Mouse (Mus musculus): ENCODE measurements around the gene Wipi1. TPM values are rescaled to one million over a fixed set of nuclear protein-coding genes. Genes with fewer than 3 reads are reported as not detected.

Gene Wipi1
- polyA plus RNA-seq, 1 experiment from 2014 or later: 62.5 TPM

DNA sequence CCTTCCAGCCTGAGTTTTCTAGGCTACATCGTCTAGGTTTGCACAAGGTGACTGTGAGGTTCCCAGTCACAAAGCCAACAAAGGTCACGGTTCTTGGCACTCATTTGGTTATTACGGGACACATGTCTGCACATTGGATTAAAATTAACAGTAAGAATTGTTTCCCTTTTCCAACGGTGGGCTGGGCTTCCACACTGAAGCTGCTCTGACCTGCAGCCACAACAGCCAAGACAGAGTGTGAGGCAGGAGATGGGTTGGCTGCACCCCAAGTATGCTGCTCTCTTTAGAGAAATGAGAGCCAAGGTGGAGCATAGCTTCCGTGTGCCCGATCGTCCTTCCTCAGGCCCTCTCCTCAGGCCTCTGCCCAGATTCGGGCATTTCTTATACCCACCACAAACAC is 17.0 kb downstream of the Wipi1 start:
- WGBS: 83% methylated on average over 8 of the region's 8 CpGs

GRCm38 (mm10) chr11:109593200-109593981 is 18.4 kb downstream of the Wipi1 start:
- Histone ChIP-seq H3K27me3 (no peaks in the 10 kb centered on the region), H3K4me1 (no peaks in the 10 kb centered on the region), H3K9ac (no peak overlapping the region), H3K36me3 (peaks cover 28% of the 10 kb centered on the region), H3K4me2 (replicated peaks) (no peak overlapping the region), H3K27ac (replicated peaks) (0 out of 2 replicates have a peak overlapping the region, but pooled peaks have one; percentile 28), H3K4me3 (replicated peaks) (no peak overlapping the region), H3K9me3 (replicated peaks) (no peaks in the 10 kb centered on the region)
- WGBS: 40% methylated on average over 6 of the region's 6 CpGs
- peak; percentile 6; the same call in 1 of the 2 replicates for ATAC-seq (ENCODE audit: insufficient number of reproducible peaks, low FRiP score, low TSS enrichment, low read depth)

More for the DNA sequence above, 17.0 kb downstream of the Wipi1 start:
- Histone ChIP-seq H3K9me3 (replicated peaks) (no peaks in the 10 kb centered on the region), H3K4me1 (no peaks in the 10 kb centered on the region), H3K4me2 (replicated peaks) (no peak overlapping the region), H3K27me3 (no peaks in the 10 kb centered on the region), H3K4me3 (replicated peaks) (no peak overlapping the region), H3K9ac (no peak overlapping the region), H3K36me3 (peaks cover 37% of the 10 kb centered on the region), H3K27ac (replicated peaks) (no peak overlapping the region)
- no peak for ATAC-seq (ENCODE audit: insufficient number of reproducible peaks, low FRiP score, low TSS enrichment, low read depth)

DNA sequence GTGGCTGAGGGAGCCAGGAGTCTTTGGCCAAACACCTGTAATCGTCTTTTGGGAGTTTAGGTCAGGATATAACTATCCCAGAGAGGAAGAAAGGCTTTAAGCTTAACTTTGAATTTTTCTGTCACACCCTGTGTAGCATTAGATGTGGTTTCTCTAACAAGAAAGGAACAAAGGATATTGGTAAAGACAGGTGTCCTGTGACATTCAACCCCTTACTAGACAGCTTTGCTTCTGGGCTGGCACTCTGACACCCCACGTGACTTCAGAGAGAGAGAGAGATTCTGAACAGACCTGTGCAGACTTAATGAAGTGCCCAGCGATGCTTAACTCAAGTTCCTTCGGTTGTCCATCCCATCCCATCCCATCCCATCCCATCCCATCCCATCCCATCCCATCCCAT is 20.3 kb downstream of the Wipi1 start:
- peaks cover 18% of the 10 kb centered on the region for H3K36me3 ChIP-seq
- H3K9ac ChIP-seq: no peak overlapping the region
- no peaks in the 10 kb centered on the region for H3K4me1 ChIP-seq
- ATAC-seq (ENCODE audit: insufficient number of reproducible peaks, low FRiP score, low TSS enrichment, low read depth): no peak
- WGBS: 82% methylated on average over 4 of the region's 4 CpGs
- no peaks in the 10 kb centered on the region for H3K9me3 ChIP-seq (replicated peaks)
- H3K4me2 ChIP-seq (replicated peaks): no peak overlapping the region
- no peak overlapping the region for H3K4me3 ChIP-seq (replicated peaks)
- H3K27ac ChIP-seq (replicated peaks): no peak overlapping the region
- H3K27me3 ChIP-seq: no peaks in the 10 kb centered on the region

GRCm38 (mm10) chr11:109590012-109590411 is 21.8 kb downstream of the Wipi1 start:
- H3K27me3 ChIP-seq: no peaks in the 10 kb centered on the region
- no peak overlapping the region for H3K4me2 ChIP-seq (replicated peaks)
- no peaks in the 10 kb centered on the region for H3K9me3 ChIP-seq (replicated peaks)
- no peak overlapping the region for H3K9ac ChIP-seq
- WGBS: 80% methylated on average over 8 of the region's 8 CpGs
- H3K27ac ChIP-seq (replicated peaks): no peak overlapping the region
- no peaks in the 10 kb centered on the region for H3K4me1 ChIP-seq
- H3K36me3 ChIP-seq: peaks cover 8% of the 10 kb centered on the region; the same call in 1 of the 2 replicates
- ATAC-seq (ENCODE audit: insufficient number of reproducible peaks, low FRiP score, low TSS enrichment, low read depth): no peak
- H3K4me3 ChIP-seq (replicated peaks): no peak overlapping the region

GRCm38 (mm10) chr11:109587638-109588374 is 24.0 kb downstream of the Wipi1 start:
- Histone ChIP-seq H3K4me2 (replicated peaks) (no peak overlapping the region), H3K27ac (replicated peaks) (no peak overlapping the region), H3K9me3 (replicated peaks) (no peaks in the 10 kb centered on the region), H3K27me3 (no peaks in the 10 kb centered on the region), H3K4me1 (no peaks in the 10 kb centered on the region), H3K4me3 (replicated peaks) (no peak overlapping the region), H3K36me3 (0 out of 2 replicates have a peak, but pooled peaks cover 16% of the 10 kb centered on the region), H3K9ac (no peak overlapping the region)
- 64% methylated on average over 15 of the region's 15 CpGs for WGBS
- ATAC-seq (ENCODE audit: insufficient number of reproducible peaks, low FRiP score, low TSS enrichment, low read depth): no peak

GRCm38 (mm10) chr11:109587019-109587418 is 24.7 kb downstream of the Wipi1 start:
- Histone ChIP-seq H3K36me3 (peaks cover 20% of the 10 kb centered on the region), H3K9me3 (replicated peaks) (no peaks in the 10 kb centered on the region), H3K4me1 (no peaks in the 10 kb centered on the region), H3K4me2 (replicated peaks) (no peak overlapping the region), H3K9ac (no peak overlapping the region), H3K27me3 (no peaks in the 10 kb centered on the region), H3K4me3 (replicated peaks) (no peak overlapping the region), H3K27ac (replicated peaks) (no peak overlapping the region)
- 58% methylated on average over 13 of the region's 13 CpGs for WGBS
- ATAC-seq (ENCODE audit: insufficient number of reproducible peaks, low FRiP score, low TSS enrichment, low read depth): no peak

DNA sequence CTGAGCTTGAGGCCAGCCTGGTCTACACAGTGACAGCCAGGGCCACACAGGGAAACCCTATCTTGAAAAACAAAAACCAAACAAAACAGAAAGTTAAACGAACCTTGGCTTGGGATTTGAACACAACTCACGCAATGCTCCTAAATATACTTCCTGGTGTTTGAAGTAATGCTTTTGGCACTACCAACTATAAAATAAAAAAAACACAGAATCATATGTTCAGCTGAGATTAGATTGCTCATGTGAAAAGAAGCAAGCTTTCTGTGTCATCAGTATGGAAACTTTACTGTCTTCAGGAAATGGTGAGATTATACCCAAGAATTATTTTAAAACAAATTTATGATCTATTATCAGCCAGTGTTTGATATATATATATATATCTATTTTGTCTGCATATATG is 25.3 kb downstream of the Wipi1 start:
- no peaks in the 10 kb centered on the region for H3K27me3 ChIP-seq
- peaks cover 26% of the 10 kb centered on the region for H3K36me3 ChIP-seq
- no peak for ATAC-seq (ENCODE audit: insufficient number of reproducible peaks, low FRiP score, low TSS enrichment, low read depth)
- 72% methylated on average over 2 of the region's 2 CpGs for WGBS
- H3K4me3 ChIP-seq (replicated peaks): no peak overlapping the region
- no peaks in the 10 kb centered on the region for H3K9me3 ChIP-seq (replicated peaks)
- no peaks in the 10 kb centered on the region for H3K4me1 ChIP-seq
- no peak overlapping the region for H3K9ac ChIP-seq
- no peak overlapping the region for H3K4me2 ChIP-seq (replicated peaks)
- H3K27ac ChIP-seq (replicated peaks): no peak overlapping the region

DNA sequence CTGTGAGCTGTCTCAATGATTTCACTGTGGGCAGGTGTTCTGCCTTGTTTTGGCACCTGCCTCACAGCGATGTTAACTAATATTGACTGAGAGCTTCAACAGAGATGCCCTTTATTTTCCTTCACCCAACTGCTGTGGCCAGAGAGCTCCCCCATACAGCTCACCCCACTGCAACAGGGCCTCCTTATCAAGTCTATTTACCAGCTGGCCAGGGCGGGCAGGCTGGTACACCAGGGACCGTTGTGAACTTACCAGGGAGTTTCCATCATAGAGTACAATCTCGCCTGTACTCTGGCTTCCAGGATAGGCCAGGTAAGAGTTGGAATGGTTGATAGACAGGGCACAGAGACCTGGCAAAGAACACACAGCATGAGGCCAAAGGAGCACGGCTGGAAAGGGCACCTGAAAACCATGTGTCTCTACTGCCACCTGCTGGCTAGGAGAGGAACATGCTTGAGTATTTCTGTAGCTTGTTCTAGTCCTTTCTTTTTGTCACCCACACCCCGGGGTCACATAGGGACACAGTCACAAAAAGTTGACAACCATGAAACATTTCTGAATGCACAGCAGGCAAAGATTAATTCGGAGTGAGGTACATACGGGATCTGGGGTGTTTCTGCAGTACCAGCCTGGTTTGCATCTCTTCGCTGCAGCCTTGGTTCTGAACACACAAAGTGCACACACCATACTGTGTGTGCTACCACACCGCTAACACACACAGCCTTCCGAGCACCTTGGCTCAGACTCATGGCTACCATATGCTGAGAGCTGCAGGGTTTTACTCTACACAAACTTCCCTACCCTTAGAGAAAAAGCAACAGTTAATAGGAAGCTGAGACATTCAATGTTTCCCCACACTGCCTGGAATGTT is 26.7 kb downstream of the Wipi1 start:
- no peak for ATAC-seq (ENCODE audit: insufficient number of reproducible peaks, low FRiP score, low TSS enrichment, low read depth)
- Histone ChIP-seq H3K27ac (replicated peaks) (no peak overlapping the region), H3K9me3 (replicated peaks) (no peaks in the 10 kb centered on the region), H3K4me2 (replicated peaks) (no peak overlapping the region), H3K4me3 (replicated peaks) (no peak overlapping the region), H3K36me3 (peaks cover 33% of the 10 kb centered on the region), H3K4me1 (no peaks in the 10 kb centered on the region), H3K27me3 (no peaks in the 10 kb centered on the region), H3K9ac (no peak overlapping the region)
- WGBS: 53% methylated on average over 11 of the region's 11 CpGs

DNA sequence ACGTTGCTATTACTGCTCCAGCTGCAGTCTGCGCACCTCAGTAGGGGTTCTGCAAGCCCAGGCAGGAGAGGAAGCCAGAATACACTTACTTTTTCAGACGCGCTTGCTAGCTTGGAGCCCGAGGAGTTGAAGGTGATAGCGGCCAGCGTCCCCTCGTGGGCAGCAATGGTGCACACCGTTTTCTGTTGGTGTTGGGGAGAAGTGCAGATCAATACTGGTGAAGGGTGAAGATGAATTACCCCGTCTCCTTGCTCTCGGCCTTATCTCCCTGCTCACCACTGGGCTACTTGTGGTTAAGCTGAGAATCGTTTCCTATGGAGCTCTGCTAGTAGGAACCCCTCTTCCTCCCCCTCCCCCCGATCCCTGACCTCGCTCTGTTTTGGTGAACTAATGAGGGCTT is 27.8 kb downstream of the Wipi1 start:
- Histone ChIP-seq H3K4me2 (replicated peaks) (no peak overlapping the region), H3K4me3 (replicated peaks) (no peak overlapping the region), H3K27ac (replicated peaks) (no peak overlapping the region), H3K4me1 (no peaks in the 10 kb centered on the region), H3K36me3 (peaks cover 43% of the 10 kb centered on the region), H3K9me3 (replicated peaks) (no peaks in the 10 kb centered on the region), H3K9ac (no peak overlapping the region), H3K27me3 (no peaks in the 10 kb centered on the region)
- ATAC-seq (ENCODE audit: insufficient number of reproducible peaks, low FRiP score, low TSS enrichment, low read depth): no peak
- WGBS: 74% methylated on average over 14 of the region's 14 CpGs

DNA sequence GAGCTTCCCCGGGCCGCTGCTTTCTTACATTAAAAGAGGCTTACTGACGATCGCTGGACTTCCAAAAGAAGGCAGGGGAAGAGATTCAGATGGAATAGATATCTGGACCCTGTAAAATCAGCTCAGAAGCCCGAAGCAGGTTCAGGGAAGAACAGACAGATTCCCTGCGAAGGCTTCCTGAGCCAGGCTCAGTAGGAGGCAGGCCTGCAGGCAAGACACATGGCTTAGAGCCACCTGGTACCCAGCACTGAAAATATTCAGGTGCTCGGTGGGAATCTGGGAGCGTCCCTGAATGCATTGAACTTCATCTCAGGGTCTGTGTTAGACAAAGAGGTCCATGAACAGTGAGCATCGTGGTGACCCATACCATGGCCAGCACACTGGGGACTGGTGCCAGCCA is 31.8 kb downstream of the Wipi1 start:
- no peaks in the 10 kb centered on the region for H3K9me3 ChIP-seq (replicated peaks)
- H3K27me3 ChIP-seq: no peaks in the 10 kb centered on the region
- 0 out of 2 replicates have a peak, but pooled peaks cover 5% of the 10 kb centered on the region for H3K4me1 ChIP-seq
- H3K4me3 ChIP-seq (replicated peaks): no peak overlapping the region
- no peak overlapping the region for H3K4me2 ChIP-seq (replicated peaks)
- 87% methylated on average over 9 of the region's 9 CpGs for WGBS
- H3K9ac ChIP-seq: no peak overlapping the region
- ATAC-seq (ENCODE audit: insufficient number of reproducible peaks, low FRiP score, low TSS enrichment, low read depth): no peak
- no peak overlapping the region for H3K27ac ChIP-seq (replicated peaks)
- peaks cover 69% of the 10 kb centered on the region for H3K36me3 ChIP-seq

- no peak overlapping the region for H3K27ac ChIP-seq (replicated peaks)
- H3K4me3 ChIP-seq (replicated peaks): no peak overlapping the region
- H3K36me3 ChIP-seq: peaks cover 65% of the 10 kb centered on the region
- H3K4me1 ChIP-seq: 0 out of 2 replicates have a peak, but pooled peaks cover 5% of the 10 kb centered on the region
- ATAC-seq (ENCODE audit: insufficient number of reproducible peaks, low FRiP score, low TSS enrichment, low read depth): no peak
- H3K9me3 ChIP-seq (replicated peaks): no peaks in the 10 kb centered on the region
- 77% methylated on average over 3 of the region's 3 CpGs for WGBS
- no peaks in the 10 kb centered on the region for H3K27me3 ChIP-seq
- no peak overlapping the region for H3K9ac ChIP-seq
- no peak overlapping the region for H3K4me2 ChIP-seq (replicated peaks)
These were observed 33.2 kb downstream of the Wipi1 start for GRCm38 (mm10) chr11:109578536-109578935.
